Mouse (Mus musculus) cortical plate, adult 2 months (tissue): ENCODE data around the gene Pdcd4.

ENCODE experiments used
- CTCF ChIP-seq: fragments of 200-500 bp; IDR thresholded peaks from 2 replicates; pipeline ENCODE4 v1.5.1; 2011; ENCODE audit warnings: mild to moderate bottlenecking, control low read depth, low read length; ENCODE audit not compliant: insufficient read depth; ENCODE audit errors: extremely low read depth
- POLR2A ChIP-seq: fragments of 200-500 bp; IDR thresholded peaks from 2 replicates; pipeline ENCODE4 v1.6.1; 2011; ENCODE audit warnings: mild to moderate bottlenecking, low read length, control low read depth; ENCODE audit not compliant: insufficient read depth; ENCODE audit errors: extremely low read depth

- TF ChIP-seq CTCF: no peak
- 0 out of 2 replicates have a peak, but pooled peaks have one; percentile 20 for TF ChIP-seq POLR2A
Measured at GRCm38 (mm10) chr19:53868125-53868524, 23.9 kb upstream of the Pdcd4 start.
